Mouse (Mus musculus): ENCODE results near the gene Ufd1.

DNA sequence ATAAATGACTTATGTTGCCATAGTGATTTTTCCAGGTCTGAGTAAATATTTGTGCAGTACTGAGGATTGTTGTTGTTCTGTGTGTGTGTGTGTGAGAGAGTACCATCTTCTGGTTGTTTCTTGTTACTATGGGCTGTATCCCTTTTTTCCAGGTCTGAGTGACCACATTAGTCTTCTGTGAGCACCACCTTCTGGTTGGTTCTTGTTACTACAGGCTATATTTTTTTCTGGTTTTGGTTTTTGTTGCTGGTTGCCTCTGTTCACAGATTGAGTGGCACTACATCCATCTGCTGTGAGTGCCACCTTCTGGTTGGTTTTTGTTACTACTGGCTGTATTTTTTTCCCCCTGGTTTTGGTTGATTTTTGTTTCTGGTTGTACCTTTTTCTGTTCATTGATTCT, 47.0 kb downstream of the Ufd1 start:
- TF ChIP-seq CTCF (IDR thresholded peaks at IDR 0.05; ENCODE audit: extremely low read depth, insufficient read depth, insufficient read length, insufficient replicate concordance) (no peak), POLR2A (IDR thresholded peaks at IDR 0.05; ENCODE audit: low read depth, low read length) (no peak)

Data from spleen, adult 2 months (tissue).